Mouse (Mus musculus) neural tube, embryonic 13.5 days (tissue): ENCODE results near the gene Wdsub1. TPM values are rescaled to one million over a fixed set of nuclear protein-coding genes. Genes with fewer than 3 reads are reported as not detected.
A peak's percentile ranks its signal among the peaks of the same experiment; 100 is the strongest.

Experiments
- ATAC-seq: fragments of 200-750 bp; cut with Nextera tagmentation; 2 replicates; pipeline ENCODE4 v1.8.0; 2017; ENCODE audit warnings: low read depth, mild to moderate bottlenecking, moderate TSS enrichment, moderate library complexity
- H3K27ac ChIP-seq: fragments of 300-500 bp; sonication (generic); replicated peaks from 2 replicates; pipeline ENCODE4 v1.5.1; 2015; ENCODE audit warnings: moderate library complexity, mild to moderate bottlenecking, inconsistent platforms
- H3K27me3 ChIP-seq: fragments of 300-500 bp; sonication (generic); 2 replicates; pipeline ENCODE4 v1.6.1; 2015; ENCODE audit warnings: mild to moderate bottlenecking, inconsistent platforms
- H3K36me3 ChIP-seq: fragments of 300-500 bp; sonication (generic); 2 replicates; pipeline ENCODE4 v1.6.1; 2015; ENCODE audit warnings: mild to moderate bottlenecking, inconsistent platforms
- H3K4me1 ChIP-seq: fragments of 300-500 bp; sonication (generic); replicated peaks from 2 replicates; pipeline ENCODE4 v1.6.1; 2015; ENCODE audit warnings: inconsistent platforms
- H3K4me2 ChIP-seq: fragments of 300-500 bp; sonication (generic); 2 replicates; pipeline ENCODE4 v1.6.1; 2015; ENCODE audit warnings: inconsistent platforms, mild to moderate bottlenecking, moderate library complexity
- H3K4me3 ChIP-seq: fragments of 300-500 bp; sonication (generic); 2 replicates; pipeline ENCODE4 v1.5.1; 2015; ENCODE audit warnings: mild to moderate bottlenecking, inconsistent platforms
- H3K9ac ChIP-seq: fragments of 300-500 bp; sonication (generic); 2 replicates; pipeline ENCODE4 v1.6.1; 2015; ENCODE audit warnings: moderate library complexity, mild to moderate bottlenecking, inconsistent platforms
- H3K9me3 ChIP-seq: fragments of 300-500 bp; sonication (generic); 2 replicates; pipeline ENCODE4 v1.6.1; 2016; ENCODE audit warnings: inconsistent platforms
- WGBS: fragments of 180-500 bp; shearing (Covaris S2); methylation state at CpG from one replicate; pipeline ENCODE4 v1.1.7; 2015; 5-methylcytosine and 5-hydroxymethylcytosine counted together
- polyA plus RNA-seq: library from polyadenylated mRNA; unstranded; fragments of >200 nt; fragmentation: Nextera tagmentation; extraction: Ambion mirVana; gene quantifications from 2 replicates; pipeline ENCODE4 v1.2.1, GENCODE M21; 2015

The Wdsub1 gene
- polyA plus RNA-seq, 1 experiment from 2014 or later, result 15.4 TPM

DNA sequence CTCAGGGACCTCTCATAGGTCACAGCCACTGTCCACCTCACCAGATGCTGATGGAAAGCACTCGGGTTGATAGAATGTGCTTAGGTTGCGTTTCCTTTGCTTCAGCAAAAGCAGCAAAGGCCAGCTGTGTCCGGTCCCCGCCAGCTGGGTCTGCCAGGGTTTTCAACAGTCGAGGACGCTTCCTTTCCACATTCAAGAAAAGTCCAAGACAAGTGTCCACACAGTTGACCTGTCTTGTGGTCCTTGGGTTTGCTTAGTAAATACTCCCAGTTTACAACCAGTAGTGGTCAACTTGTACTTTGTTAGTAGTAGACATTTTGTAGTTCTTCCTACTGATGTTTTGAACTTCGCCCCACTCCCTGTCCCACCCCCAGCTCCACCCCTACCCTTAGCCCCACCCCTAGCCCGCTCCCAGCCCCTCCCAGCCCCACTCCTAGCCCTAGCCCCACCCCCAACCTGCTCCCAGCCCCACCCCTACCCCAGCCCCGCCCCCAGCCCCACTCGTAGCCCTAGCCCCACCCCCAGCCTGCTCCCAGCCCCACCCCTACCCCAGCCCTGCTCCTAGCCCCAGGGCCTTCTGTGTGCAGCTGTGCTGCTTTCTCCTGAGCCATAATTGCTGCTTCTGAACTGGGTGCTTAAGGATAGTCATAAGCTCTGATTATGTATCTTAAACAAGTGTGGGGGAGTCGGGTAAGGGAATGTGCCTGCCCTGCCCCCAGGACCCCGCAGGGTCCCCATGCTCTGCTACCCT, 41.0 kb downstream of the Wdsub1 start:
- Histone ChIP-seq H3K27ac (peak overlapping the region; percentile 78), H3K27me3 (no peaks in the 10 kb centered on the region), H3K9ac (no peak overlapping the region), H3K4me1 (peaks cover 25% of the 10 kb centered on the region), H3K9me3 (no peaks in the 10 kb centered on the region), H3K4me2 (no peak overlapping the region), H3K36me3 (peaks cover 24% of the 10 kb centered on the region), H3K4me3 (no peak overlapping the region)
- 0 out of 2 replicates have a peak, but pooled peaks have one; percentile 25 for ATAC-seq
- 61% methylated on average over 12 of the region's 12 CpGs for WGBS

- peak overlapping the region; percentile 78 for H3K27ac ChIP-seq
- 41% methylated on average over 4 of the region's 4 CpGs for WGBS
Measured at GRCm38 (mm10) chr2:59840191-59840590, 42.2 kb downstream of the Wdsub1 start.

DNA sequence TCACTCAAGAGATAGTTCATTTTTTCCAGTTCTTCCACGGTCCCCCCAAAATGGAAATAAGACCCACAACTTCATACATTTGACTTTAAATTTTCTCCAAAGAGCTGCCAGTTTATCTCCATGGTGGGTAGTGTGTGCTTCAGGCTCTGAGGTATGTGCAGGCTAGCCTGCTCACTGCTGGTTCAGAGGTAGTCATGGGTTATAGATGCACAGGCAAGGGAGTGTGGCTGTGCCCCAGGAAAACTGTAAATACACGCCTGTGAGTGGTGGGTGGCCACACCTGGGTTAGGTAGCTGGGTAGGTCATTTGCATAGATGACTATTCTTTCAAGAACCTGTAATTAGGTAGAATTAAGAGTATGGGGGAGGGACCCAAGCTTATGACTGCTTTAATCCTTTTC, 42.6 kb downstream of the Wdsub1 start:
- no peak overlapping the region for H3K4me3 ChIP-seq
- no peak for ATAC-seq
- H3K27me3 ChIP-seq, result no peaks in the 10 kb centered on the region
- no peak overlapping the region for H3K9ac ChIP-seq
- WGBS, result 77% methylated on average over 2 of the region's 2 CpGs
- peaks cover 25% of the 10 kb centered on the region for H3K4me1 ChIP-seq
- H3K27ac ChIP-seq, result peak overlapping the region; percentile 78
- H3K36me3 ChIP-seq, result peaks cover 32% of the 10 kb centered on the region
- H3K9me3 ChIP-seq, result no peaks in the 10 kb centered on the region
- H3K4me2 ChIP-seq, result no peak overlapping the region

More at GRCm38 (mm10) chr2:59840191-59840590, 42.2 kb downstream of the Wdsub1 start:
- H3K4me2 ChIP-seq, result no peak overlapping the region
- H3K27me3 ChIP-seq, result no peaks in the 10 kb centered on the region
- H3K9me3 ChIP-seq, result no peaks in the 10 kb centered on the region
- ATAC-seq, result no peak
- H3K4me3 ChIP-seq, result no peak overlapping the region
- peaks cover 29% of the 10 kb centered on the region for H3K36me3 ChIP-seq
- no peak overlapping the region for H3K9ac ChIP-seq
- H3K4me1 ChIP-seq, result peaks cover 25% of the 10 kb centered on the region

DNA sequence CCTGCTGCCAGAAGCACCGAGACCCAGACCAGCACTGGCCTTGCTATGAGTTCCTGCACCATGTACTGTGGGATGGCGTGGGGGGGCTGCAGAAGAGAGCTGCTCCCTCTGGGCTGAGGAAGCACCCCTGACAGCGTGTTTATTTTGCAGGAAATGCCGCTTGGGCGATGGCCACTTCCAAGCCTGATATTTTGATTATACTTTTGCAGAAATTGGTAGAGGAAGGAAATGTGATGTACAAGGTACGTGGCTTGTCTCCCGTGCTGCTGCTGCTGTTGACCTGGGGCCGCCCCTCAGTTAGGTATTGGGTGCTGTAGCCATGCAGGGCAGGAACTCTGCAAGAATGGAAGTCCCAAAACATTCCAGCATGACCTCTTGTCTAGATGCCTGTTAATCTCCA, 43.6 kb downstream of the Wdsub1 start:
- Histone ChIP-seq H3K36me3 (peaks cover 31% of the 10 kb centered on the region), H3K9ac (no peak overlapping the region), H3K27me3 (no peaks in the 10 kb centered on the region), H3K4me3 (no peak overlapping the region), H3K4me2 (no peak overlapping the region), H3K9me3 (no peaks in the 10 kb centered on the region), H3K27ac (peak overlapping the region; percentile 56), H3K4me1 (peaks cover 25% of the 10 kb centered on the region)
- no peak for ATAC-seq
- 91% methylated on average over 8 of the region's 8 CpGs for WGBS

- Histone ChIP-seq H3K36me3 (peaks cover 13% of the 10 kb centered on the region; the same call in 1 of the 2 replicates), H3K4me2 (no peak overlapping the region), H3K4me1 (peaks cover 40% of the 10 kb centered on the region), H3K9me3 (no peaks in the 10 kb centered on the region), H3K9ac (no peak overlapping the region), H3K4me3 (no peak overlapping the region), H3K27ac (no peak overlapping the region), H3K27me3 (no peaks in the 10 kb centered on the region)
- 87% methylated on average over 7 of the region's 7 CpGs for WGBS
- no peak for ATAC-seq
Measured at GRCm38 (mm10) chr2:59831831-59832230, 50.6 kb downstream of the Wdsub1 start.

DNA sequence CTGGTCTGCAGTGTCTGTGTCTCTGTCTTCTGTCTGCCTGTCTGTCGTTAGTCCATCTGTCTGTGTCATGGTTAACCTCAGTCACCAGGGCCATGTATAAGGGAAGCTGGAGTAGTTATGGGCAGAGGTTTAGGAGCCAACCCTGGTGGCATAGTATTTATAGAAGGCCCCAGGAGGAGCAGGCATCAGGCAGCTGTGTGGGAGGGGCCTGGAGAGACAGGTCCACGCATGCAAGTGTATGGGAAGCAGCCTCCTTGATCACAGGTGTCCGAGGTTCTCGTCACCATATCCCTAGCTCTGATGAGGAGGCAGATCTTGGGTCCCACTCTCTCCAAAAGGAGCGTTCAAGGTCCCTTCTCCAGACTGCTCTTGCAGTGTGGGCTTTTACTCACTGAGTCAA, 51.5 kb downstream of the Wdsub1 start:
- no peak overlapping the region for H3K4me3 ChIP-seq
- H3K27ac ChIP-seq, result no peak overlapping the region
- H3K9me3 ChIP-seq, result no peaks in the 10 kb centered on the region
- WGBS, result 83% methylated on average over 5 of the region's 5 CpGs
- H3K4me1 ChIP-seq, result peaks cover 40% of the 10 kb centered on the region
- no peak for ATAC-seq
- no peak overlapping the region for H3K9ac ChIP-seq
- H3K27me3 ChIP-seq, result no peaks in the 10 kb centered on the region
- H3K36me3 ChIP-seq, result peaks cover 5% of the 10 kb centered on the region; the same call in 1 of the 2 replicates
- no peak overlapping the region for H3K4me2 ChIP-seq

- 25% methylated on average over 9 of the region's 9 CpGs for WGBS
- Histone ChIP-seq H3K4me1 (peaks cover 40% of the 10 kb centered on the region), H3K9ac (no peak overlapping the region), H3K27ac (no peak overlapping the region), H3K4me2 (no peak overlapping the region), H3K4me3 (no peak overlapping the region), H3K36me3 (peaks cover 2% of the 10 kb centered on the region; the same call in 1 of the 2 replicates), H3K9me3 (no peaks in the 10 kb centered on the region), H3K27me3 (no peaks in the 10 kb centered on the region)
- peak; percentile 57; the same call in 1 of the 2 replicates for ATAC-seq
Measured at GRCm38 (mm10) chr2:59830151-59830550, 52.2 kb downstream of the Wdsub1 start.

GRCm38 (mm10) chr2:59829718-59830117, 52.7 kb downstream of the Wdsub1 start:
- ATAC-seq, result 0 out of 2 replicates have a peak, but pooled peaks have one; percentile 6
- Histone ChIP-seq H3K36me3 (no peaks in the 10 kb centered on the region), H3K4me1 (peaks cover 40% of the 10 kb centered on the region), H3K27me3 (no peaks in the 10 kb centered on the region), H3K4me3 (no peak overlapping the region), H3K27ac (peak overlapping the region; percentile 49), H3K9me3 (no peaks in the 10 kb centered on the region), H3K9ac (no peak overlapping the region), H3K4me2 (no peak overlapping the region)
- WGBS, result 74% methylated on average over 7 of the region's 7 CpGs

DNA sequence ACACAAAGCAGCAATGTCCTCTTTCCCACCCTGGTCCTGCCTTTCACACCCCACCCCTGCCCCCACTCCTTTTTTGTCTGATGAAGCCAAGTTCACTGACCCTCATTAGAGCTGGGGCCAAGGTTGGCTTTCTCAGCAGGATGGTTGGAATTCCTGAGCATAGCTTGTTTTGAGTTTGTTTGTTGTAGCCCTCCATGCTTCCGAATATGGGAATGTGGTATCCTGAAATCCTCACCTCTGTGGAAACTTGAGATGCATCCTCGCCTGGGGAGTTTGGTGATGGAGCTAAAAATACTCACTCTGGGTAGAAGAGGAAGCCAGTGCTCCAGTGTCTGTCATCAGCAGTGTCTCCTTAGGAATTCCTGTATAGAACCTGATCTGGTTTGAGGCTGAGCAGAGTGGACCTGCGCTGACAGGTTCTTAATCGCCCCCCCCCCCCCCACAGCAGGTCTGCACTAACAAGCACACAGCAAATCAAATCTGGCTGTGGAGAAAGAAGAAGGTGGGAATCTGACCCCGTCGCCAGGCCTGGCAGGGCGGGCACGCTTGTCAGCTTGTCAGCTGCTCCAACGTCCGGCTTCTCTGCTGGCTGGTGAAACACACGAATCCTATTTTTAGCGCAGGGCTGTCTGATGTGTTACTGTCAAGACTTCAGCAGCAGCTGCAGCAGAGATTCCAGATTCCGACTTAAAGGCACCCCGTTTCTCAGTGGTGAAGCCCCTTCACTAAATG, 53.4 kb downstream of the Wdsub1 start:
- WGBS, result 34% methylated on average over 14 of the region's 14 CpGs
- no peak overlapping the region for H3K4me3 ChIP-seq
- H3K27me3 ChIP-seq, result no peaks in the 10 kb centered on the region
- no peak for ATAC-seq
- 0 out of 2 replicates have a peak overlapping the region, but pooled peaks have one; percentile 12 for H3K9ac ChIP-seq
- H3K4me2 ChIP-seq, result no peak overlapping the region
- no peaks in the 10 kb centered on the region for H3K9me3 ChIP-seq
- H3K4me1 ChIP-seq, result peaks cover 40% of the 10 kb centered on the region
- H3K36me3 ChIP-seq, result no peaks in the 10 kb centered on the region
- H3K27ac ChIP-seq, result peak overlapping the region; percentile 49

GRCm38 (mm10) chr2:59828103-59828655, 54.2 kb downstream of the Wdsub1 start:
- Histone ChIP-seq H3K36me3 (no peaks in the 10 kb centered on the region), H3K4me3 (no peak overlapping the region), H3K9me3 (no peaks in the 10 kb centered on the region), H3K27me3 (no peaks in the 10 kb centered on the region), H3K9ac (no peak overlapping the region), H3K27ac (no peak overlapping the region), H3K4me2 (no peak overlapping the region), H3K4me1 (peaks cover 40% of the 10 kb centered on the region)
- ATAC-seq, result no peak
- 65% methylated on average over 11 of the region's 11 CpGs for whole genome bisulfite sequencing

DNA sequence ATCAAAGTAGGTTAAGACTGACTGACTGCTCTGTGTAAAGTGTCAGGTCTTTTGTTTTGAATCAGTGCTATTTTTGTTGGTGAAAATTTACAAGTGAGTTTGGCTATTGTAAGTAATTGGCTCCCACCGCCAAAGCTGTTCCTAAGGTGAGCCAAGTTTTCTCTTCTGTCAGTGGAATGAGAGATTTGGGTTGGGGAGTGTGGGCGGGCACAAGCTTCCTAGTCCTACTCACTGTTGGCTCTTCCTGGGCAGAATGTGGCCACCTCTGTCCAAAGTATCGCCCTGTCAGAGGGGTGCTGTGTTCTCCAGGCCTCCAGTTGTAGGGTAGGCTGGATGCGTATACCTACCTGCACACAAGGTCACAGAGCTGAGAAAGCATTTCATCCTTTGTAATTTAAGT, 57.0 kb downstream of the Wdsub1 start:
- Histone ChIP-seq H3K27ac (no peak overlapping the region), H3K27me3 (no peaks in the 10 kb centered on the region), H3K4me2 (no peak overlapping the region), H3K4me1 (peaks cover 33% of the 10 kb centered on the region), H3K4me3 (no peak overlapping the region), H3K36me3 (no peaks in the 10 kb centered on the region), H3K9me3 (no peaks in the 10 kb centered on the region), H3K9ac (no peak overlapping the region)
- 81% methylated on average over 4 of the region's 4 CpGs for WGBS
- ATAC-seq, result no peak

- no peak overlapping the region for H3K27ac ChIP-seq
- no peak overlapping the region for H3K4me3 ChIP-seq
- ATAC-seq, result no peak
- H3K4me2 ChIP-seq, result no peak overlapping the region
- H3K36me3 ChIP-seq, result no peaks in the 10 kb centered on the region
- no peaks in the 10 kb centered on the region for H3K27me3 ChIP-seq
- peaks cover 25% of the 10 kb centered on the region for H3K4me1 ChIP-seq
- 69% methylated on average over 8 of the region's 8 CpGs for whole genome bisulfite sequencing
- no peak overlapping the region for H3K9ac ChIP-seq
- H3K9me3 ChIP-seq, result no peaks in the 10 kb centered on the region
Measured at GRCm38 (mm10) chr2:59824289-59824688, 58.1 kb downstream of the Wdsub1 start.
